In the genomic region with DNA sequence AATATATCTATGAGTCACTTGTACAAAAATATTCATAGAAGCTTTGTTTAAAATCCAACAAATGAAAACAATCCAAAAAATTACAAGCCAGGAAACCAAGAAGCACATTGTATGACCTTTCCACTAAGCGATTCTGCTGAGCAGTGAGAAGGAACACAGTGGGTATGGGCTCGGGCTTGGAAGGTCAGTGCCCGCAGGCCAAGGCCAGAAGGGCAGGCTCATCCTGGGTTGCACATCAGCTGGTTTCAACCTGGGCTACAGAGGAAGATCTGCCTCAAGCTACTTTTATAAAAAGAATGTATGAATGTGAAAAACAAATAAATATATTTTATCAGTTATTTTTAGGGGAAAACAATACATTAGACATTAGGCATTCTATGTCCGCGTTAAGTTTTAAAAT, we compare ENCODE assay signal across 20 mouse cellular contexts. TPM values are rescaled to one million over a fixed set of nuclear protein-coding genes. Genes with fewer than 3 reads are reported as not detected.
"Had no signal": no experiment of that assay in that cellular context is flagged by ENCODE, and none has a peak within 500 bp of the region (broad histone marks: within the 10 kb centered on the region; RNA-seq: fewer than 3 reads in every experiment).

No protein-coding gene starts in this region.

RNA-seq across cellular contexts. Expression of gene Als2cr12, which starts 33.1 kb away (rescaled TPM):
- polyA plus RNA-seq: heart, embryonic 10.5 days; heart, embryonic 11.5 days; heart, embryonic 12.5 days; heart, embryonic 13.5 days; heart, embryonic 14.5 days; heart, embryonic 15.5 days; heart, embryonic 16.5 days; heart, postnatal 0 days; hindbrain, embryonic 10.5 days; hindbrain, embryonic 11.5 days; hindbrain, embryonic 12.5 days; hindbrain, embryonic 13.5 days; hindbrain, embryonic 14.5 days; hindbrain, embryonic 15.5 days; hindbrain, embryonic 16.5 days; inflammation-experienced regulatory T-cells, adult 6 months; intestine, embryonic 14.5 days; kidney, embryonic 14.5 days; kidney, embryonic 15.5 days; kidney, embryonic 16.5 days had no signal
